Mouse (Mus musculus) ovary, postnatal 36 days (tissue): ENCODE data around the gene Nid2.

Experiments used
- DNase-seq: peaks from one replicate; pipeline ENCODE4 v3.0.0; 2022; ENCODE audit warnings: low spot score, mixed read lengths

Nid2 gene

DNA sequence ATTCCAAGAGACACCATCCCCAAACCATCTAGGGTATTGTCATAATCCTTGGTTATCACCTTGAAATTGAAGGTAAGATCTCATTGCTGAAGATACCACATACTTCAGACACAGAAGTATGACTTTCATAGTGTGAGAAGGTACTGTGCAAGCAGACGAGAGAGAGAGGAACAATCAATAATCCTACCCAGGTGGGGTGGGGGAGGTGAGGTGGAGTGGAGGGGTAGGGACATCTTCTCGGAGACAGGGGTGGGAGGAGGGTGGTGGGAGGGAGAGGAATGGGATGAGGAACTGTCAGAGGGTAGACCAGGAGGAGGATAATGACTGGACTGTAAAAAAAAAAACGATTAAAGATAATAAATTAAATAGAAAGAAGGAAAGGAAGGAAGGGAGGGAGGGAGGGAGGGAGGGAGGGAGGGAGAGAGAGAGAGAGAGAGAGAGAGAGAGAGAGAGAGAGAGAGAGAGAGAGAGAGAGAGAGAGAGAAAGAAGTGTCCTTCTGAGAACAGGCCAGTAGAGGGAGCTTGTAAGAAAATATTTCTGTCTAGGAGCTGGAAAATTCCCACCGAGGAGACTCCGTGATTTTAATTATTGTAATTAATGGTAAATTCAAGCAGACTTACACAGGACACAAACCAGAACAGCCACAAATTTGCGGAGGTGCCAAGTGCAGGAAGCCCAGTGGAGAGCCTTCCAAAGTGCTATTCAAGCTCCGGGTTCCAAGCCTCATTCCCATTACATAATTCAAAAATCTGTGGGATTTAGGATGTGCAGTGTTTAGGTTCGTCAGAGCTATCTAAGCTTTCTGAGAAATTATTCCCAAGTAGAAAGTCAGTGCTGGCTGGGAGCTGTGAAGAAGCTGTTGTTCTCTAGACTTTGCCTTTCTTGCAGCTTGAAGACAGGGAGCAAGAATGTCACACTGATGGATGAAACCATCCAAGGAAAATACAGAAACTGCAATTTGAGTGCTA is 108.0 kb downstream of the Nid2 start:
- no peak for DNase-seq

DNA sequence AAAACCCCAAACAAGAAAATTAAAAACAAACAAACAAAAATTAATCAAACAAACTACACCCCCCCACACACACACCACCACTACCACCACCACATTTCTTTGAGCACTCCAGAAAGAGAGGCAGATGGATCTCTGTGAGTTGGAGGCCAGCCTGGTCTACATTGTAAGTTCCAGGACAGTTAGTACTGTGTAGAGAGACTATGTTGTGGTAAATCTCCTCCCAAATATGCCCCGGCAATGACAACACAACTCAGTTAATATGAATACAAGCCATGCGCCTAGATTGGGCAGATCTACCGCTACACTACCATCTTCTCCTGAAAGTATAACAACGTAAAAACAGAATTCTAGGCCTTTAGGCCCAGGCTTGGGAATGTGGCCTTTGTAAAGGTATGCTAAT is 109.2 kb downstream of the Nid2 start:
- DNase-seq: no peak
